Mouse (Mus musculus) gastrocnemius, adult 2 months (tissue): ENCODE data around the gene Cyp19a1. TPM values are rescaled to one million over a fixed set of nuclear protein-coding genes. Genes with fewer than 3 reads are reported as not detected.

Source experiments
- DNase-seq: peaks from one replicate; pipeline ENCODE4 v3.0.0; 2022
- H3K27ac ChIP-seq: fragments of 200-600 bp; 2 replicates; pipeline ENCODE4 v1.8.1; 2022; ENCODE audit warnings: mild to moderate bottlenecking
- H3K4me3 ChIP-seq: fragments of 200-600 bp; 2 replicates; pipeline ENCODE4 v1.8.1; 2022; ENCODE audit warnings: mild to moderate bottlenecking, moderate library complexity
- CTCF ChIP-seq: fragments of 200-600 bp; IDR thresholded peaks from 2 replicates; pipeline ENCODE4 v1.8.1; 2022; ENCODE audit warnings: antibody characterized with exemption, mild to moderate bottlenecking, moderate library complexity
- intact Hi-C: fragments of 180-260 bp; cut with DNase I; formaldehyde crosslinking; loops from one replicate; pipeline ENCODE4 v1.15.1; 2025
- total RNA-seq, 2 experiments: library from RNA; stranded (reverse); gene quantifications; 2 replicates each; pipeline ENCODE4 v1.2.3; 2021

The Cyp19a1 gene
- total RNA-seq, 2 experiments from 2014 or later = not detected

- intact Hi-C loops = no loop called here
- TF ChIP-seq CTCF = no peak
- H3K27ac ChIP-seq = no peak overlapping the region
- no peak for DNase-seq
- no peak overlapping the region for H3K4me3 ChIP-seq
Measured at GRCm38 (mm10) chr9:54244869-54245665, 22.8 kb downstream of the Cyp19a1 start.

- Histone ChIP-seq H3K4me3 (no peak overlapping the region), H3K27ac (no peak overlapping the region)
- no peak for DNase-seq
- intact Hi-C loops = no loop called here
- TF ChIP-seq CTCF = no peak
Measured at GRCm38 (mm10) chr9:54227580-54227979, 40.3 kb downstream of the Cyp19a1 start.

- no peak for TF ChIP-seq CTCF
- H3K27ac ChIP-seq = no peak overlapping the region
- no peak overlapping the region for H3K4me3 ChIP-seq
- intact Hi-C loops = no loop called here
- no peak for DNase-seq
Measured at GRCm38 (mm10) chr9:54216511-54216910, 51.4 kb downstream of the Cyp19a1 start.

- intact Hi-C loops = no loop called here
- no peak for DNase-seq
- Histone ChIP-seq H3K4me3 (no peak overlapping the region), H3K27ac (no peak overlapping the region)
- TF ChIP-seq CTCF = no peak
Measured at GRCm38 (mm10) chr9:54214881-54215280, 53.0 kb downstream of the Cyp19a1 start.

GRCm38 (mm10) chr9:54194790-54195189 is 73.1 kb downstream of the Cyp19a1 start:
- no peak for DNase-seq
- TF ChIP-seq CTCF = no peak
- no peak overlapping the region for H3K4me3 ChIP-seq
- H3K27ac ChIP-seq = no peak overlapping the region
- intact Hi-C loops = no loop called here

GRCm38 (mm10) chr9:54191435-54191834 is 76.5 kb downstream of the Cyp19a1 start:
- Histone ChIP-seq H3K27ac (no peak overlapping the region), H3K4me3 (no peak overlapping the region)
- no peak for DNase-seq
- intact Hi-C loops = no loop called here
- TF ChIP-seq CTCF = no peak

- intact Hi-C loops = loop anchor here (5.0 kb wide), 1 partner anchor 140 kb away; no protein-coding TSS in a partner anchor
- no peak overlapping the region for H3K4me3 ChIP-seq
- H3K27ac ChIP-seq = no peak overlapping the region
- TF ChIP-seq CTCF = no peak
- no peak for DNase-seq
Measured at GRCm38 (mm10) chr9:54182484-54182883, 85.4 kb downstream of the Cyp19a1 start.

GRCm38 (mm10) chr9:54181330-54181729 is 86.6 kb downstream of the Cyp19a1 start:
- peak; percentile 25 for DNase-seq
- intact Hi-C loops = loop anchor here (5.0 kb wide), 1 partner anchor 141 kb away; no protein-coding TSS in a partner anchor
- Histone ChIP-seq H3K27ac (no peak overlapping the region), H3K4me3 (no peak overlapping the region)
- peak; percentile 64 for TF ChIP-seq CTCF

GRCm38 (mm10) chr9:54180216-54180615 is 87.7 kb downstream of the Cyp19a1 start:
- Histone ChIP-seq H3K27ac (no peak overlapping the region), H3K4me3 (no peak overlapping the region)
- no peak for TF ChIP-seq CTCF
- intact Hi-C loops = loop anchor here (5.0 kb wide), 1 partner anchor 142 kb away; no protein-coding TSS in a partner anchor
- no peak for DNase-seq

GRCm38 (mm10) chr9:54169489-54169888 is 98.4 kb downstream of the Cyp19a1 start:
- intact Hi-C loops = no loop called here
- no peak for DNase-seq
- no peak overlapping the region for H3K4me3 ChIP-seq
- H3K27ac ChIP-seq = no peak overlapping the region
- peak; percentile 45 for TF ChIP-seq CTCF

GRCm38 (mm10) chr9:54168425-54168824 is 99.5 kb downstream of the Cyp19a1 start:
- no peak overlapping the region for H3K27ac ChIP-seq

GRCm38 (mm10) chr9:54163117-54163516 is 104.8 kb downstream of the Cyp19a1 start:
- intact Hi-C loops = no loop called here
- TF ChIP-seq CTCF = peak; percentile 13; the same call in 1 of the 2 replicates
- no peak overlapping the region for H3K4me3 ChIP-seq
- H3K27ac ChIP-seq = no peak overlapping the region
- no peak for DNase-seq

More at GRCm38 (mm10) chr9:54168425-54168824, 99.5 kb downstream of the Cyp19a1 start:
- DNase-seq = no peak
- no peak for TF ChIP-seq CTCF
- no peak overlapping the region for H3K4me3 ChIP-seq
- intact Hi-C loops = no loop called here

GRCm38 (mm10) chr9:54153679-54154078 is 114.2 kb downstream of the Cyp19a1 start:
- TF ChIP-seq CTCF = no peak
- no peak overlapping the region for H3K27ac ChIP-seq
- intact Hi-C loops = no loop called here
- no peak for DNase-seq
- H3K4me3 ChIP-seq = no peak overlapping the region

GRCm38 (mm10) chr9:54139191-54139590 is 128.7 kb downstream of the Cyp19a1 start:
- intact Hi-C loops = no loop called here
- no peak for TF ChIP-seq CTCF
- Histone ChIP-seq H3K27ac (no peak overlapping the region), H3K4me3 (no peak overlapping the region)
- no peak for DNase-seq

Other genes with a start within 250 kb of the Cyp19a1 start
- under 1 TPM; 0.08 to 0.28 TPM for gene Tnfaip8l3, start 199.7 kb downstream of the Cyp19a1 start, total RNA-seq
- under 1 TPM; 0.25 to 0.41 TPM for gene Gldn, start 18.4 kb upstream of the Cyp19a1 start, total RNA-seq
- 1 to 10 TPM; 3.0 to 3.1 TPM for gene Dmxl2, start 233.5 kb upstream of the Cyp19a1 start, total RNA-seq